Mouse (Mus musculus): Measurements from ENCODE around the gene Smco2. TPM values are rescaled to one million over a fixed set of nuclear protein-coding genes. Genes with fewer than 3 reads are reported as not detected.

Smco2 gene
- polyA plus RNA-seq, 1 experiment from 2014 or later: not detected

GRCm38 (mm10) chr6:146874415-146874814 lies 24.5 kb downstream of the Smco2 start:
- H3K36me3 ChIP-seq (ENCODE audit: control insufficient read depth, insufficient read depth, low read length): no peaks in the 10 kb centered on the region
- no peaks in the 10 kb centered on the region for H3K27me3 ChIP-seq (ENCODE audit: control insufficient read depth, insufficient read depth, low read length)
- WGBS: 45% methylated on average over 6 of the region's 6 CpGs
- peaks cover 6% of the 10 kb centered on the region; the same call in 1 of the 2 replicates for H3K9me3 ChIP-seq (ENCODE audit: control insufficient read depth, low read length)
- H3K4me3 ChIP-seq (ENCODE audit: low read length): no peak overlapping the region
- H3K9ac ChIP-seq (ENCODE audit: low read depth, low read length): no peak overlapping the region
- no peak overlapping the region for H3K4me2 ChIP-seq (replicated peaks; ENCODE audit: low read depth, low read length)
- no peak overlapping the region for H3K27ac ChIP-seq (ENCODE audit: low read depth, low read length)
- no peaks in the 10 kb centered on the region for H3K4me1 ChIP-seq (ENCODE audit: control insufficient read depth, insufficient read depth, low read length)
- ATAC-seq (ENCODE audit: low FRiP score, low TSS enrichment): no peak

- H3K36me3 ChIP-seq (ENCODE audit: control insufficient read depth, insufficient read depth, low read length): no peaks in the 10 kb centered on the region
- no peak overlapping the region for H3K4me2 ChIP-seq (replicated peaks; ENCODE audit: low read depth, low read length)
- H3K4me1 ChIP-seq (ENCODE audit: control insufficient read depth, insufficient read depth, low read length): 0 out of 2 replicates have a peak, but pooled peaks cover 3% of the 10 kb centered on the region
- no peaks in the 10 kb centered on the region for H3K27me3 ChIP-seq (ENCODE audit: control insufficient read depth, insufficient read depth, low read length)
- WGBS: 97% methylated on average over 2 of the region's 2 CpGs
- no peak for ATAC-seq (ENCODE audit: low FRiP score, low TSS enrichment)
- no peak overlapping the region for H3K9ac ChIP-seq (ENCODE audit: low read depth, low read length)
- no peak overlapping the region for H3K4me3 ChIP-seq (ENCODE audit: low read length)
- peaks cover 6% of the 10 kb centered on the region; the same call in 1 of the 2 replicates for H3K9me3 ChIP-seq (ENCODE audit: control insufficient read depth, low read length)
- H3K27ac ChIP-seq (ENCODE audit: low read depth, low read length): no peak overlapping the region
Measured at GRCm38 (mm10) chr6:146876820-146877219, 26.9 kb downstream of the Smco2 start.

- Histone ChIP-seq H3K9me3 (ENCODE audit: control insufficient read depth, low read length) (peaks cover 6% of the 10 kb centered on the region; the same call in 1 of the 2 replicates), H3K36me3 (ENCODE audit: control insufficient read depth, insufficient read depth, low read length) (no peaks in the 10 kb centered on the region), H3K27ac (ENCODE audit: low read depth, low read length) (no peak overlapping the region), H3K4me1 (ENCODE audit: control insufficient read depth, insufficient read depth, low read length) (0 out of 2 replicates have a peak, but pooled peaks cover 3% of the 10 kb centered on the region), H3K9ac (ENCODE audit: low read depth, low read length) (no peak overlapping the region), H3K4me3 (ENCODE audit: low read length) (no peak overlapping the region), H3K4me2 (replicated peaks; ENCODE audit: low read depth, low read length) (no peak overlapping the region), H3K27me3 (ENCODE audit: control insufficient read depth, insufficient read depth, low read length) (no peaks in the 10 kb centered on the region)
- 93% methylated on average over 12 of the region's 12 CpGs for WGBS
- ATAC-seq (ENCODE audit: low FRiP score, low TSS enrichment): no peak
Measured at GRCm38 (mm10) chr6:146877425-146878045, 27.6 kb downstream of the Smco2 start.

GRCm38 (mm10) chr6:146878926-146879325 lies 29.0 kb downstream of the Smco2 start:
- H3K9me3 ChIP-seq (ENCODE audit: control insufficient read depth, low read length): peaks cover 6% of the 10 kb centered on the region; the same call in 1 of the 2 replicates
- H3K4me1 ChIP-seq (ENCODE audit: control insufficient read depth, insufficient read depth, low read length): 0 out of 2 replicates have a peak, but pooled peaks cover 3% of the 10 kb centered on the region
- WGBS: 42% methylated on average over 10 of the region's 10 CpGs
- H3K27me3 ChIP-seq (ENCODE audit: control insufficient read depth, insufficient read depth, low read length): no peaks in the 10 kb centered on the region
- no peak overlapping the region for H3K4me3 ChIP-seq (ENCODE audit: low read length)
- ATAC-seq (ENCODE audit: low FRiP score, low TSS enrichment): no peak
- H3K27ac ChIP-seq (ENCODE audit: low read depth, low read length): no peak overlapping the region
- no peak overlapping the region for H3K9ac ChIP-seq (ENCODE audit: low read depth, low read length)
- H3K4me2 ChIP-seq (replicated peaks; ENCODE audit: low read depth, low read length): no peak overlapping the region
- no peaks in the 10 kb centered on the region for H3K36me3 ChIP-seq (ENCODE audit: control insufficient read depth, insufficient read depth, low read length)

GRCm38 (mm10) chr6:146879856-146880255 lies 30.0 kb downstream of the Smco2 start:
- Histone ChIP-seq H3K36me3 (ENCODE audit: control insufficient read depth, insufficient read depth, low read length) (no peaks in the 10 kb centered on the region), H3K4me3 (ENCODE audit: low read length) (no peak overlapping the region), H3K4me2 (replicated peaks; ENCODE audit: low read depth, low read length) (no peak overlapping the region), H3K27ac (ENCODE audit: low read depth, low read length) (no peak overlapping the region), H3K9ac (ENCODE audit: low read depth, low read length) (no peak overlapping the region), H3K9me3 (ENCODE audit: control insufficient read depth, low read length) (peaks cover 6% of the 10 kb centered on the region; the same call in 1 of the 2 replicates), H3K27me3 (ENCODE audit: control insufficient read depth, insufficient read depth, low read length) (no peaks in the 10 kb centered on the region), H3K4me1 (ENCODE audit: control insufficient read depth, insufficient read depth, low read length) (peaks cover 5% of the 10 kb centered on the region; the same call in 1 of the 2 replicates)
- WGBS: 86% methylated on average over 9 of the region's 9 CpGs
- ATAC-seq (ENCODE audit: low FRiP score, low TSS enrichment): no peak

GRCm38 (mm10) chr6:146880296-146880695 lies 30.4 kb downstream of the Smco2 start:
- ATAC-seq (ENCODE audit: low FRiP score, low TSS enrichment): no peak
- no peak overlapping the region for H3K27ac ChIP-seq (ENCODE audit: low read depth, low read length)
- H3K36me3 ChIP-seq (ENCODE audit: control insufficient read depth, insufficient read depth, low read length): no peaks in the 10 kb centered on the region
- no peak overlapping the region for H3K9ac ChIP-seq (ENCODE audit: low read depth, low read length)
- H3K4me1 ChIP-seq (ENCODE audit: control insufficient read depth, insufficient read depth, low read length): peaks cover 9% of the 10 kb centered on the region; the same call in 1 of the 2 replicates
- H3K9me3 ChIP-seq (ENCODE audit: control insufficient read depth, low read length): peaks cover 6% of the 10 kb centered on the region; the same call in 1 of the 2 replicates
- H3K4me3 ChIP-seq (ENCODE audit: low read length): no peak overlapping the region
- WGBS: 76% methylated on average over 4 of the region's 4 CpGs
- no peaks in the 10 kb centered on the region for H3K27me3 ChIP-seq (ENCODE audit: control insufficient read depth, insufficient read depth, low read length)
- no peak overlapping the region for H3K4me2 ChIP-seq (replicated peaks; ENCODE audit: low read depth, low read length)

GRCm38 (mm10) chr6:146881896-146882770 lies 32.2 kb downstream of the Smco2 start:
- H3K27me3 ChIP-seq (ENCODE audit: control insufficient read depth, insufficient read depth, low read length): no peaks in the 10 kb centered on the region
- no peak for ATAC-seq (ENCODE audit: low FRiP score, low TSS enrichment)
- H3K4me2 ChIP-seq (replicated peaks; ENCODE audit: low read depth, low read length): no peak overlapping the region
- no peak overlapping the region for H3K27ac ChIP-seq (ENCODE audit: low read depth, low read length)
- no peaks in the 10 kb centered on the region for H3K36me3 ChIP-seq (ENCODE audit: control insufficient read depth, insufficient read depth, low read length)
- H3K9ac ChIP-seq (ENCODE audit: low read depth, low read length): no peak overlapping the region
- 49% methylated on average over 13 of the region's 13 CpGs for WGBS
- H3K9me3 ChIP-seq (ENCODE audit: control insufficient read depth, low read length): peaks cover under 1% of the 10 kb centered on the region; the same call in 1 of the 2 replicates
- H3K4me3 ChIP-seq (ENCODE audit: low read length): no peak overlapping the region
- peaks cover 11% of the 10 kb centered on the region; the same call in 1 of the 2 replicates for H3K4me1 ChIP-seq (ENCODE audit: control insufficient read depth, insufficient read depth, low read length)

GRCm38 (mm10) chr6:146883426-146883825 lies 33.5 kb downstream of the Smco2 start:
- Histone ChIP-seq H3K4me1 (ENCODE audit: control insufficient read depth, insufficient read depth, low read length) (peaks cover 11% of the 10 kb centered on the region; the same call in 1 of the 2 replicates), H3K36me3 (ENCODE audit: control insufficient read depth, insufficient read depth, low read length) (no peaks in the 10 kb centered on the region), H3K27ac (ENCODE audit: low read depth, low read length) (no peak overlapping the region), H3K9ac (ENCODE audit: low read depth, low read length) (no peak overlapping the region), H3K27me3 (ENCODE audit: control insufficient read depth, insufficient read depth, low read length) (no peaks in the 10 kb centered on the region), H3K4me2 (replicated peaks; ENCODE audit: low read depth, low read length) (no peak overlapping the region), H3K4me3 (ENCODE audit: low read length) (no peak overlapping the region), H3K9me3 (ENCODE audit: control insufficient read depth, low read length) (no peaks in the 10 kb centered on the region)
- ATAC-seq (ENCODE audit: low FRiP score, low TSS enrichment): no peak
- WGBS: 77% methylated on average over 2 of the region's 2 CpGs

- no peaks in the 10 kb centered on the region for H3K36me3 ChIP-seq (ENCODE audit: control insufficient read depth, insufficient read depth, low read length)
- H3K9me3 ChIP-seq (ENCODE audit: control insufficient read depth, low read length): no peaks in the 10 kb centered on the region
- H3K4me2 ChIP-seq (replicated peaks; ENCODE audit: low read depth, low read length): no peak overlapping the region
- no peak overlapping the region for H3K9ac ChIP-seq (ENCODE audit: low read depth, low read length)
- 92% methylated on average over 3 of the region's 3 CpGs for WGBS
- no peak for ATAC-seq (ENCODE audit: low FRiP score, low TSS enrichment)
- no peaks in the 10 kb centered on the region for H3K27me3 ChIP-seq (ENCODE audit: control insufficient read depth, insufficient read depth, low read length)
- no peak overlapping the region for H3K27ac ChIP-seq (ENCODE audit: low read depth, low read length)
- peaks cover 13% of the 10 kb centered on the region; the same call in 1 of the 2 replicates for H3K4me1 ChIP-seq (ENCODE audit: control insufficient read depth, insufficient read depth, low read length)
- H3K4me3 ChIP-seq (ENCODE audit: low read length): no peak overlapping the region
Measured at GRCm38 (mm10) chr6:146884171-146884570, 34.3 kb downstream of the Smco2 start.

Data from kidney, embryonic 14.5 days (tissue).